Mouse (Mus musculus): ENCODE data around the gene Bmp2k.

Gene Bmp2k

GRCm38 (mm10) chr5:97048905-97049304 is 51.4 kb downstream of the Bmp2k start:
- no peak for DNase-seq (ENCODE audit: extremely low read depth, low read depth)

- no peak for DNase-seq (ENCODE audit: extremely low read depth, low read depth)
These were observed 56.7 kb downstream of the Bmp2k start for GRCm38 (mm10) chr5:97054166-97054565.

- no peak for DNase-seq (ENCODE audit: extremely low read depth, low read depth)
These were observed 57.3 kb downstream of the Bmp2k start for GRCm38 (mm10) chr5:97054801-97055200.

- DNase-seq (ENCODE audit: extremely low read depth, low read depth): peak; percentile 82
These were observed 58.1 kb downstream of the Bmp2k start for GRCm38 (mm10) chr5:97055511-97056068.

- no peak for DNase-seq (ENCODE audit: extremely low read depth, low read depth)
These were observed 58.9 kb downstream of the Bmp2k start for GRCm38 (mm10) chr5:97056359-97056758.

- no peak for DNase-seq (ENCODE audit: extremely low read depth, low read depth)
These were observed 59.4 kb downstream of the Bmp2k start for GRCm38 (mm10) chr5:97056791-97057450.

GRCm38 (mm10) chr5:97060864-97061263 is 63.4 kb downstream of the Bmp2k start:
- DNase-seq (ENCODE audit: extremely low read depth, low read depth): no peak

- no peak for DNase-seq (ENCODE audit: extremely low read depth, low read depth)
These were observed 64.6 kb downstream of the Bmp2k start for GRCm38 (mm10) chr5:97062041-97062440.

GRCm38 (mm10) chr5:97065746-97066145 is 68.3 kb downstream of the Bmp2k start:
- no peak for DNase-seq (ENCODE audit: extremely low read depth, low read depth)

GRCm38 (mm10) chr5:97075476-97076151 is 78.1 kb downstream of the Bmp2k start:
- DNase-seq (ENCODE audit: extremely low read depth, low read depth): no peak

GRCm38 (mm10) chr5:97076167-97076566 is 78.7 kb downstream of the Bmp2k start:
- DNase-seq (ENCODE audit: extremely low read depth, low read depth): no peak

- no peak for DNase-seq (ENCODE audit: extremely low read depth, low read depth)
These were observed 80.2 kb downstream of the Bmp2k start for GRCm38 (mm10) chr5:97077676-97078075.

- DNase-seq (ENCODE audit: extremely low read depth, low read depth): no peak
These were observed 81.2 kb downstream of the Bmp2k start for GRCm38 (mm10) chr5:97078641-97079040.

GRCm38 (mm10) chr5:97081481-97081880 is 84.0 kb downstream of the Bmp2k start:
- DNase-seq (ENCODE audit: extremely low read depth, low read depth): no peak

GRCm38 (mm10) chr5:97083701-97084100 is 86.2 kb downstream of the Bmp2k start:
- DNase-seq (ENCODE audit: extremely low read depth, low read depth): no peak

GRCm38 (mm10) chr5:97084541-97084940 is 87.1 kb downstream of the Bmp2k start:
- no peak for DNase-seq (ENCODE audit: extremely low read depth, low read depth)

GRCm38 (mm10) chr5:97085071-97085470 is 87.6 kb downstream of the Bmp2k start:
- no peak for DNase-seq (ENCODE audit: extremely low read depth, low read depth)

GRCm38 (mm10) chr5:97087030-97087630 is 89.6 kb downstream of the Bmp2k start:
- no peak for DNase-seq (ENCODE audit: extremely low read depth, low read depth)

- no peak for DNase-seq (ENCODE audit: extremely low read depth, low read depth)
These were observed 90.3 kb downstream of the Bmp2k start for GRCm38 (mm10) chr5:97087746-97088145.

- DNase-seq (ENCODE audit: extremely low read depth, low read depth): no peak
These were observed 90.7 kb downstream of the Bmp2k start for GRCm38 (mm10) chr5:97088231-97088630.

- DNase-seq (ENCODE audit: extremely low read depth, low read depth): no peak
These were observed 91.9 kb downstream of the Bmp2k start for GRCm38 (mm10) chr5:97089426-97089825.

- DNase-seq (ENCODE audit: extremely low read depth, low read depth): no peak
These were observed 92.7 kb downstream of the Bmp2k start for GRCm38 (mm10) chr5:97090034-97090784.
